Mouse (Mus musculus) cortical plate, adult 2 months (tissue): ENCODE results near the gene Erbb3. TPM values are rescaled to one million over a fixed set of nuclear protein-coding genes. Genes with fewer than 3 reads are reported as not detected.
A peak's percentile ranks its signal among the peaks of the same experiment; 100 is the strongest.
"Not testable (repeated sequence)": the region's sequence is repeated elsewhere in the genome, so short reads cannot be mapped to it uniquely, and the experiment has no call there.

Experiments used
- H3K27ac ChIP-seq: fragments of 200-500 bp; 2 replicates; pipeline ENCODE4 v1.5.1; 2012; ENCODE audit warnings: low read length, control low read depth, inconsistent platforms; ENCODE audit not compliant: insufficient read depth
- H3K4me1 ChIP-seq: fragments of 200-500 bp; 2 replicates; pipeline ENCODE4 v1.6.1; 2011; ENCODE audit warnings: low read length; ENCODE audit not compliant: control insufficient read depth, insufficient read depth
- H3K4me3 ChIP-seq: fragments of 200-500 bp; 2 replicates; pipeline ENCODE4 v1.5.1; 2011; ENCODE audit warnings: mild to moderate bottlenecking, low read length, control low read depth; ENCODE audit not compliant: insufficient read depth
- CTCF ChIP-seq: fragments of 200-500 bp; IDR thresholded peaks from 2 replicates; pipeline ENCODE4 v1.5.1; 2011; ENCODE audit warnings: mild to moderate bottlenecking, control low read depth, low read length; ENCODE audit not compliant: insufficient read depth; ENCODE audit errors: extremely low read depth
- POLR2A ChIP-seq: fragments of 200-500 bp; IDR thresholded peaks from 2 replicates; pipeline ENCODE4 v1.6.1; 2011; ENCODE audit warnings: mild to moderate bottlenecking, low read length, control low read depth; ENCODE audit not compliant: insufficient read depth; ENCODE audit errors: extremely low read depth
- polyA plus RNA-seq: library from polyadenylated mRNA; depleted of rRNA; stranded (reverse); fragments of >200 nt; gene quantifications from 2 replicates; pipeline ENCODE4 v1.2.3, GENCODE M21; 2012

Erbb3 gene
- polyA plus RNA-seq, 1 experiment = 9.1 TPM

DNA sequence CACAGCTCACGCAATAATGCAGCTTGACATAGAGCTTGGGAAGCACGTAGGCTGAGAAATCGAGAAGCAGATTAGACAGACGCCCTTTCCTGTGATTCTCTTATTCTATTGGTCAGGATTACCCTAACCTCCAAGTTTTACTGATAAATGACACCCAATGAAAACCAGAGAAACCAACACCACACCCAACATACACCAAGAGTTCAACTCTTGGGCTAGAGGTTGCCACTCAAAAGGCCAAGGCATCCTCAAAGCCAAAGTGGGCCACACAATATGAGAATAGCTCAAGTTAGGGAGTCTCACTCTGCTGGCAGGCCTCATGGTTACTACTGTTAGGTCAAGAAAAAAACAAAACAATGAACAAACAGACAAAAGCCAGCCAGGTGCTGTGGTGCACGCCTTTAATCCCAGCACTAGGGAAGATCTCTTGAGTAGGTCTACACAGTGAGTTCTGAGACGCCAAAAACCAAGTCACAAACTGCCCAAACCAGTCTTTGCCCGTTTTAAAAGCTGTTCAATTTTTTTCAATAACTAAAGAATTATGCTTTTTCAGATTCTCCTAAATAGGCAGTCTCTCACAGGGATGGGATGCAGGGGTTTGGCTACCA, 35.9 kb upstream of the Erbb3 start:
- H3K27ac ChIP-seq = no peak overlapping the region
- no peak for TF ChIP-seq POLR2A
- peak overlapping the region; percentile 95 for H3K4me3 ChIP-seq
- H3K4me1 ChIP-seq = peaks cover 5% of the 10 kb centered on the region

DNA sequence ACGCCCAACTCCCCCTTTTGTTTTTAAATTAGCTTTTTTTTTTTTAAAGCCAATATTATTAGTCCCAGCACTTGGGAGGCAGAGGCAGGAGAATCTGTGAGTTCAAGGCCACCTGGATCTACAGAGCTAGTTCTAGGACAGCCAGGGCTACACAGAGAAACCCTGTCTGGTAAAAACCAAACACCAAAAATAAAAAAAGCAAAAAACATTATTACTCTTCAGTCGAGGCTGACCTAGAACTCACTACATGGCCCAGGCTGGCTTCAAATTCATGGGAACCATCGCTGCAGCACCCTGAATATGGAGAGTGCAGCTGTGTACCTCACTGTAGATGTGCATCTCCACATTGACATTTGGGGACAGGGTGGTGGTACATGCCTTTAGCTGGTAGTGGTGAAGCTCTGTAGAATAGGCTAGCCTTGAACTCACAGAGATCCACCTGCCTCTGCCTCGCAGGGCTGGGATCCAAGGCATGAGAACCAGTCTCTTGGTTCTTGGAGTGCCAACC, 33.7 kb upstream of the Erbb3 start:
- not testable (repeated sequence) for H3K4me3 ChIP-seq, H3K27ac ChIP-seq, H3K4me1 ChIP-seq

- Histone ChIP-seq H3K4me3 (no peak overlapping the region), H3K4me1 (peaks cover 5% of the 10 kb centered on the region), H3K27ac (no peak overlapping the region)
- TF ChIP-seq CTCF = no peak
- TF ChIP-seq POLR2A = no peak
Observed at GRCm38 (mm10) chr10:128622702-128623101, 33.2 kb upstream of the Erbb3 start.

- H3K27ac ChIP-seq = no peak overlapping the region
- H3K4me1 ChIP-seq = peaks cover 5% of the 10 kb centered on the region
- TF ChIP-seq CTCF = no peak
- no peak for TF ChIP-seq POLR2A
- no peak overlapping the region for H3K4me3 ChIP-seq
Observed at GRCm38 (mm10) chr10:128621986-128622520, 32.6 kb upstream of the Erbb3 start.

DNA sequence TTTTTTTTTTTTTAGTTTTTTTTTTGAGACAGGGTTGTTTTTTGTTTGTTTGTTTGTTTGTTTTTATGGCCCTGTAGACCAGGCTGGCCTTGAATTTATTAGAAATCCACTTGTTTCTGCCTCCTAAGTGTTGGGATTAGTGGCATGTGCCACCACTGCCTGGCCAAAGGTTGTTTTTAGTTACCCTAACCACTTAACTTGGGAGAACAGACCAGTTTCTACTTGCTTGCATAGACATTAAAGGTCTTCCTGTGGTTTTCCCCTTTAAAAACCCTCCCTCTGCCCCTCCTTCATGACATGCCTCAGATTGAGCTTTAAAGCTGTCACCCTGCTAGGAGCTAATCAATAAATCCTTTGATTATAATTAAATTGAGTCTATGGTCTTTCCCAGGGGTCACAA, 30.8 kb upstream of the Erbb3 start:
- Histone ChIP-seq H3K4me1 (peaks cover 1% of the 10 kb centered on the region), H3K4me3 (no peak overlapping the region), H3K27ac (no peak overlapping the region)
- no peak for TF ChIP-seq POLR2A
- TF ChIP-seq CTCF = no peak

- H3K27ac ChIP-seq, H3K4me1 ChIP-seq, H3K4me3 ChIP-seq: not testable (repeated sequence)
Observed at GRCm38 (mm10) chr10:128619148-128619547, 29.7 kb upstream of the Erbb3 start.

GRCm38 (mm10) chr10:128618570-128618969, 29.1 kb upstream of the Erbb3 start:
- no peaks in the 10 kb centered on the region for H3K4me1 ChIP-seq
- H3K4me3 ChIP-seq = no peak overlapping the region
- TF ChIP-seq POLR2A (no peak), CTCF (no peak)
- H3K27ac ChIP-seq = no peak overlapping the region

DNA sequence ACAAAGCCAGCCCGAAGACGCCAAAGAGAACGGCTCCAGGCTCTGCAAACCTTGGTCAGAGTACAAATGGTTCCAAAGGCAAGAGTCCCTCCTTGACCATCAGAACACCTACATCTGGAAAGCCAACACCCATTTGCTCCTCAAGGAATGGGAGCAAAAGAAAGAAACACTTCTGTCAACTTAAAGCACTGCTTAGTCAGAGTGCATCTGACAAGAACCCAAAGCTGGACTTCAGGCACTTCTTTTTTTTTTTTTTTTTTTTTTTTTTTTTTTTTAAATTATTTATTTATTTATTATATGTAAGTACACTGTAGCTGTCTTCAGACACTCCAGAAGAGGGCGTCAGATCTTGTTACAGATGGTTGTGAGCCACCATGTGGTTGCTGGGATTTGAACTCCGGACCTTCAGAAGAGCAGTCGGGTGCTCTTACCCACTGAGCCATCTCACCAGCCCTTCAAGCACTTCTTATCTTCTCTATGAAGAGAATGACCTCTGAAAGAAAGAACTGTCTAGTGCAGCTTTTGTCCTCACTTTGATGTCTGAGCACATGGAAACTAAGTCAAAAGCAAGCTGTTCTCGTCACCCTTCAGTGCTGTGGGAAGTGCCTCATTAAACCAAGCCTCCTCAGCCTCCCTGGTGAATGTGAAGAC, 26.5 kb upstream of the Erbb3 start:
- not testable (repeated sequence) for H3K27ac ChIP-seq, H3K4me3 ChIP-seq, H3K4me1 ChIP-seq

GRCm38 (mm10) chr10:128614934-128615333, 25.5 kb upstream of the Erbb3 start:
- Histone ChIP-seq H3K4me1 (no peaks in the 10 kb centered on the region), H3K27ac (no peak overlapping the region), H3K4me3 (no peak overlapping the region)
- TF ChIP-seq CTCF (no peak), POLR2A (no peak)

DNA sequence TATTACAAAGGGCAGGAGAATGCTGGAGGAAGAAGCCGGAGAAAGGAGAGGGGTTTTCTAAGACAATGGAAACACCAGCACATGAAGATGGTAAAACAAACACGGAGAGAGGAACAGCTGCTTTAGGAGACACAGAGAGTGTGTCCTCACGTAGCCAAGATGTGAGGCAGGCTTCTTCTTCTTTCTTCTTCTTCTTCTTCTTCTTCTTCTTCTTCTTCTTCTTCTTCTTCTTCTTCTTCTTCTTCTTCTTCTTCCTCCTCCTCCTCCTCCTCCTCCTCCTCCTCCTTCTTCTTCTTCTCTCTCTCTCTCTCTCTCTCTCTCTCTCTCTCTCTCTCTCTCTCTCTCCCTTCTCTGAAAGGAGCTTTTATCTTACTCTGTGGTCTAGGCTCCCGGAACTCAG, 24.4 kb upstream of the Erbb3 start:
- H3K4me3 ChIP-seq, H3K4me1 ChIP-seq, H3K27ac ChIP-seq: not testable (repeated sequence)

DNA sequence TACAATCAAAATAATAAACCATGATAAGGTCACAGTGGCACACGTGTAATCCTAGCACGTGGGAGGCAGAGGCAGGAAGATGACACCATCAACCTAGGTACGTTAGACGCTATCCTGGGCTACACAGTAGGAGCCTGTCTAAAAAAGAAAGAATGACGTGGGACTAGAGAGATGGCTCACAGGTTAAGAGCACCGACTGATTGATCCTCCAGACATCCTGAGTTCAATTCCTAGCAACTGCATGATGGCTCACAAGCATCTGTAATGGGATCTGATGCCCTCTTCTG, 23.6 kb upstream of the Erbb3 start:
- no peaks in the 10 kb centered on the region for H3K4me1 ChIP-seq
- H3K27ac ChIP-seq = no peak overlapping the region
- no peak for TF ChIP-seq CTCF
- no peak for TF ChIP-seq POLR2A
- H3K4me3 ChIP-seq = no peak overlapping the region
